Mouse (Mus musculus) cerebellum, adult 2 months (tissue): ENCODE data around the gene Gm13290.
"Not testable (repeated sequence)": the region's sequence is repeated elsewhere in the genome, so short reads cannot be mapped to it uniquely, and the experiment has no call there.

Experiments
- CTCF ChIP-seq: fragments of 200-500 bp; IDR thresholded peaks from 2 replicates; pipeline ENCODE4 v1.5.1; 2011; ENCODE audit warnings: low read depth, mild to moderate bottlenecking, control low read depth, low read length, moderate library complexity, borderline replicate concordance; ENCODE audit not compliant: insufficient read depth
- POLR2A ChIP-seq: fragments of 200-500 bp; IDR thresholded peaks from 2 replicates; pipeline ENCODE4 v1.6.1; 2011; ENCODE audit warnings: low read length, control low read depth, borderline replicate concordance; ENCODE audit not compliant: insufficient read depth

DNA sequence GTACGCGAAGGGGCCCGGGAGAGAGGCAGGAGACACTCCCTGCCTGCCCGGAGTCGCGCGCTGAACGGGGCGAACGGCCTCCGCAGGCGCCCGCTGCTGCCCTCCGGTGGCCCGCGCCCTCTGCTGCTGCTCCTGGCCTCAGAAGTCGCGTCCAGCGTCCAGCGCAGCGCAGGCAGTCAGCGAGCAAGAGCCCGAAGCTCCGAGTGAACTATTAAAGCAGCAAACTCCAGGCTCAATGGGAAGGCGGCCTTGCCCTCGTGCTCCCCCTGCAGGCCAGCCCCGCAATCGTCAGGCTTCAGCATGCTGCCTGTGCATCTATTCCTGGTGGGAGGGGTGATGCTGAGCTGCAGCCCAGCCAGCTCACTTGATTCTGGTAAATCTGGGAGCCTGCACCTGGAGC, 17.6 kb downstream of the Gm13290 start, which contains the start of gene Gm13278:
- not testable (repeated sequence) for TF ChIP-seq POLR2A, CTCF
